Mouse (Mus musculus) heart, postnatal 0 days (tissue): ENCODE measurements around the gene Gm49384.

Source experiments
- CTCF ChIP-seq: IDR thresholded peaks from 2 replicates; pipeline ENCODE4 v1.5.1; 2016; ENCODE audit warnings: antibody characterized with exemption, control low read depth, low read depth
- EP300 ChIP-seq: IDR thresholded peaks from 2 replicates; pipeline ENCODE4 v1.6.1; 2016; ENCODE audit warnings: antibody characterized with exemption, low read depth

DNA sequence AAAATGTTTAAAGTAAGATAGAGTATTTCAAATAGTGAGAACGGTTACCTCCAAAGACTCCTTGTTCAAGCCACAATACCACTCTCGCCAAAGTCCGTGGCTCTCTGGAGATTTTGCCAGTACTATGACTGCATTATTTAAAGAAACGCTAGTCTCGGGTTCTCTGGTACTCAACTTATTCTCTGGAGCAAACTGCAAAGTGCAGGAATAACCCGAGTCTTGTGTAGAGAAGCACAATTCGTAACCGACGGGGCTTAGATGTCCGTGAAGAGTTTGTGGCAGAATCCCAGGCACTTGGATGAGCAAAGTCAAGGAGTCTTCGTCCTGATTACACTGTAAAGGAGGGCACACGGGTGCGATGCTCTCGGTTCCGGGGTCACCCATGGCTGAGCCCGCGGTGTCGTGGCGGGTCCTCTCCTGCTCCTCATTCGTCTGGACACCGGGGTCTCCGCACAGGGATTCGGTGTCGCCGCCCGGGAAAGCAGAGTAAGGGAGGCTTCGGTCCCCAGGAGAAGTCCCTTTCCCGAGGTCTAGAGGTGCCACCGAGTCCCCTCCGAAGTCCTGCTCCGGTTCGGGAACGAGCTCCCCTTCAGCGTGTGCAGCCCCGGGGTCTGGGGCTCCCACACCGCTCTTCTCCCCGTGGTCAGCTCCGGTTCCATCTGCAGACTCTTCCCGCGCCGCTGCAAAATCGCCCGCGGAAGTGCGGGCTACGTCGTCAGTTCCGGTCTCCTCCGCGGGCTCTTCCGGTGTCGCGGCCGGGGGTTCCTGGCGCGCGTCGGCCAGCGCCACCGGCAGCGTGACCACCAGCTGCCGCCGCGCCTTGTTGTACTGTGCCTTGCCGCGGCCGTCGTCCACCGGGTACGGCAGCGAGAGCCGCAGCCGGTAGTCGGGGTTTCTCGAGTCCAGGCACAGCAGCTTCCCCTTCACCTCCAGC, 7.4 kb downstream of the Gm49384 start, which contains the start of gene Gm49383:
- TF ChIP-seq CTCF, result no peak
- no peak for TF ChIP-seq EP300
